Mouse (Mus musculus): ENCODE data around the gene Rab36.

DNA sequence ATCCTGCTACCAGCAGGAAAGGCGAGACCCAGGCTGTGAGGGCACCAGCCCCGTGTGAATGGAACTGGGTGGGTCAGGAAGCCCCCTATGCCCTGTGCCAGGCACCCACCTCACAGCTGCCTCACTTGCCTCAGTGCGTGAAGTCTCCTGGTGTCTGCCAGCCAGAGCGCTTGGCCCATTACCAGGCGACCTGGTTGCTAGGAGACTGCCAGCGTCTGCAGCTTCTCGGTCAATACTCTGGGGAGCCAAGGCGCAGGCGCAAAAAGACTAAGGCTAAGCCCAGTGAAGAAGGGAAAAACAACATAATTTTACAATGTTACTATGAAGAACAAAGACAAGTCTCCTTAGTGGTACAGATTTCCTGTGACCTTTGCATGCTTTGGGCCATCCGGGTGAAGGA is 4.5 kb upstream of the Rab36 start, which contains the start of gene Rsph14:
- no peak for TF ChIP-seq CTCF (IDR thresholded peaks at IDR 0.05; ENCODE audit: low read depth, low read length)
- no peak for TF ChIP-seq POLR2A (IDR thresholded peaks at IDR 0.05; ENCODE audit: borderline replicate concordance, low read depth, low read length)

Data from bone marrow macrophage, adult 2 months (primary cell).